Mouse (Mus musculus): ENCODE results near the gene Chmp5. TPM values are rescaled to one million over a fixed set of nuclear protein-coding genes. Genes with fewer than 3 reads are reported as not detected.

Gene Chmp5
- polyA plus RNA-seq, 1 experiment = 5.5 TPM

GRCm38 (mm10) chr4:40946516-40947121, 1.6 kb upstream of the Chmp5 start:
- WGBS = 40% methylated on average over 7 of the region's 7 CpGs
- no peak overlapping the region for H3K4me3 ChIP-seq (ENCODE audit: low read depth, low read length)

GRCm38 (mm10) chr4:40947565-40948159, 545 bp upstream of the Chmp5 start:
- Histone ChIP-seq H3K36me3 (ENCODE audit: control insufficient read depth, insufficient read depth, low read length) (peaks cover 23% of the 10 kb centered on the region), H3K4me3 (ENCODE audit: low read depth, low read length) (peak overlapping the region; percentile 97)
- under 1% methylated on average over 40 of the region's 40 CpGs for WGBS

More at GRCm38 (mm10) chr4:40946516-40947121, 1.6 kb upstream of the Chmp5 start:
- H3K27ac ChIP-seq (ENCODE audit: insufficient read depth, low read depth, low read length) = no peak overlapping the region
- no peaks in the 10 kb centered on the region for H3K27me3 ChIP-seq (ENCODE audit: control insufficient read depth, insufficient read depth, low read length)
- H3K4me1 ChIP-seq (ENCODE audit: control insufficient read depth, insufficient read depth, insufficient read length, low read length) = peaks cover 2% of the 10 kb centered on the region; the same call in 1 of the 2 replicates
- TF ChIP-seq POLR2A (IDR thresholded peaks at IDR 0.05; ENCODE audit: low read depth, low read length) (no peak), CTCF (IDR thresholded peaks at IDR 0.05; ENCODE audit: extremely low read depth, insufficient read length, insufficient replicate concordance, low read depth, low read length) (no peak)
- H3K36me3 ChIP-seq (ENCODE audit: control insufficient read depth, insufficient read depth, low read length) = peaks cover 27% of the 10 kb centered on the region

DNA sequence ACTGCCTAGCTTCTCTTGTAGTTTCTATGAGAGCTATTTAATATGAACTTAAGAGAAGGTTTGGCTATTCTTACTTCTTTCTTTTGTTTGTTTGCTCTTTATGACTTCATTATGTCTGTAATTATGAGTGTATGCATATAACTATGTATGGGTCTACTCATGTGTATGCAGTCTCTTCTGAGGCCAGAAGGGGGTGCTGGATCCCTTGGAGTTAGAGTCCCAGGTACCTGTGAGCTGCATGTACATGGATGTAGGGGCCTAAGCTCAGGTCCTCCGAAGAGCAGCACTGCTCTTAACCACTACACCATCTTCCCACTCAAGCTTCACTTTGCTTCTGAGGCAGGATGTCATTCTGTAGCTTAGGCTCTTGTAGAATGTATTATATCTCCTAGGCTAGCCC, 5.3 kb downstream of the Chmp5 start:
- H3K36me3 ChIP-seq (ENCODE audit: control insufficient read depth, insufficient read depth, low read length) = peaks cover 50% of the 10 kb centered on the region
- no peak overlapping the region for H3K4me3 ChIP-seq (ENCODE audit: low read depth, low read length)
- no peak overlapping the region for H3K27ac ChIP-seq (ENCODE audit: insufficient read depth, low read depth, low read length)
- H3K4me1 ChIP-seq (ENCODE audit: control insufficient read depth, insufficient read depth, insufficient read length, low read length) = no peaks in the 10 kb centered on the region
- WGBS = 86% methylated on average over 1 of the region's 1 CpGs
- H3K27me3 ChIP-seq (ENCODE audit: control insufficient read depth, insufficient read depth, low read length) = no peaks in the 10 kb centered on the region
- no peak for TF ChIP-seq POLR2A (IDR thresholded peaks at IDR 0.05; ENCODE audit: low read depth, low read length)

More at GRCm38 (mm10) chr4:40947565-40948159, 545 bp upstream of the Chmp5 start:
- TF ChIP-seq CTCF (IDR thresholded peaks at IDR 0.05; ENCODE audit: extremely low read depth, insufficient read length, insufficient replicate concordance, low read depth, low read length) = peak; percentile 28; the same call in 1 of the 2 replicates
- no peak for TF ChIP-seq POLR2A (IDR thresholded peaks at IDR 0.05; ENCODE audit: low read depth, low read length)
- H3K4me1 ChIP-seq (ENCODE audit: control insufficient read depth, insufficient read depth, insufficient read length, low read length) = peaks cover 2% of the 10 kb centered on the region; the same call in 1 of the 2 replicates
- H3K27ac ChIP-seq (ENCODE audit: insufficient read depth, low read depth, low read length) = peak overlapping the region; percentile 65
- no peaks in the 10 kb centered on the region for H3K27me3 ChIP-seq (ENCODE audit: control insufficient read depth, insufficient read depth, low read length)

- Histone ChIP-seq H3K4me1 (ENCODE audit: control insufficient read depth, insufficient read depth, insufficient read length, low read length) (no peaks in the 10 kb centered on the region), H3K27ac (ENCODE audit: insufficient read depth, low read depth, low read length) (no peak overlapping the region), H3K4me3 (ENCODE audit: low read depth, low read length) (no peak overlapping the region), H3K36me3 (ENCODE audit: control insufficient read depth, insufficient read depth, low read length) (peaks cover 70% of the 10 kb centered on the region), H3K27me3 (ENCODE audit: control insufficient read depth, insufficient read depth, low read length) (no peaks in the 10 kb centered on the region)
- 82% methylated on average over 6 of the region's 6 CpGs for WGBS
- TF ChIP-seq POLR2A (IDR thresholded peaks at IDR 0.05; ENCODE audit: low read depth, low read length) (no peak), CTCF (IDR thresholded peaks at IDR 0.05; ENCODE audit: extremely low read depth, insufficient read length, insufficient replicate concordance, low read depth, low read length) (no peak)
Observed at GRCm38 (mm10) chr4:40955942-40956341, 7.7 kb downstream of the Chmp5 start.

- 88% methylated on average over 3 of the region's 3 CpGs for WGBS
- H3K4me1 ChIP-seq (ENCODE audit: control insufficient read depth, insufficient read depth, insufficient read length, low read length) = no peaks in the 10 kb centered on the region
- no peaks in the 10 kb centered on the region for H3K27me3 ChIP-seq (ENCODE audit: control insufficient read depth, insufficient read depth, low read length)
- no peak overlapping the region for H3K4me3 ChIP-seq (ENCODE audit: low read depth, low read length)
- no peak for TF ChIP-seq POLR2A (IDR thresholded peaks at IDR 0.05; ENCODE audit: low read depth, low read length)
- no peak for TF ChIP-seq CTCF (IDR thresholded peaks at IDR 0.05; ENCODE audit: extremely low read depth, insufficient read length, insufficient replicate concordance, low read depth, low read length)
- H3K36me3 ChIP-seq (ENCODE audit: control insufficient read depth, insufficient read depth, low read length) = peaks cover 60% of the 10 kb centered on the region
- no peak overlapping the region for H3K27ac ChIP-seq (ENCODE audit: insufficient read depth, low read depth, low read length)
Observed at GRCm38 (mm10) chr4:40963536-40963935, 15.3 kb downstream of the Chmp5 start.

GRCm38 (mm10) chr4:40969161-40969560, 21.0 kb downstream of the Chmp5 start:
- no peak overlapping the region for H3K27ac ChIP-seq (ENCODE audit: insufficient read depth, low read depth, low read length)
- TF ChIP-seq POLR2A (IDR thresholded peaks at IDR 0.05; ENCODE audit: low read depth, low read length) = no peak
- TF ChIP-seq CTCF (IDR thresholded peaks at IDR 0.05; ENCODE audit: extremely low read depth, insufficient read length, insufficient replicate concordance, low read depth, low read length) = no peak
- no peak overlapping the region for H3K4me3 ChIP-seq (ENCODE audit: low read depth, low read length)
- H3K27me3 ChIP-seq (ENCODE audit: control insufficient read depth, insufficient read depth, low read length) = no peaks in the 10 kb centered on the region
- 30% methylated on average over 4 of the region's 4 CpGs for WGBS
- peaks cover 4% of the 10 kb centered on the region for H3K4me1 ChIP-seq (ENCODE audit: control insufficient read depth, insufficient read depth, insufficient read length, low read length)
- H3K36me3 ChIP-seq (ENCODE audit: control insufficient read depth, insufficient read depth, low read length) = peaks cover 19% of the 10 kb centered on the region

DNA sequence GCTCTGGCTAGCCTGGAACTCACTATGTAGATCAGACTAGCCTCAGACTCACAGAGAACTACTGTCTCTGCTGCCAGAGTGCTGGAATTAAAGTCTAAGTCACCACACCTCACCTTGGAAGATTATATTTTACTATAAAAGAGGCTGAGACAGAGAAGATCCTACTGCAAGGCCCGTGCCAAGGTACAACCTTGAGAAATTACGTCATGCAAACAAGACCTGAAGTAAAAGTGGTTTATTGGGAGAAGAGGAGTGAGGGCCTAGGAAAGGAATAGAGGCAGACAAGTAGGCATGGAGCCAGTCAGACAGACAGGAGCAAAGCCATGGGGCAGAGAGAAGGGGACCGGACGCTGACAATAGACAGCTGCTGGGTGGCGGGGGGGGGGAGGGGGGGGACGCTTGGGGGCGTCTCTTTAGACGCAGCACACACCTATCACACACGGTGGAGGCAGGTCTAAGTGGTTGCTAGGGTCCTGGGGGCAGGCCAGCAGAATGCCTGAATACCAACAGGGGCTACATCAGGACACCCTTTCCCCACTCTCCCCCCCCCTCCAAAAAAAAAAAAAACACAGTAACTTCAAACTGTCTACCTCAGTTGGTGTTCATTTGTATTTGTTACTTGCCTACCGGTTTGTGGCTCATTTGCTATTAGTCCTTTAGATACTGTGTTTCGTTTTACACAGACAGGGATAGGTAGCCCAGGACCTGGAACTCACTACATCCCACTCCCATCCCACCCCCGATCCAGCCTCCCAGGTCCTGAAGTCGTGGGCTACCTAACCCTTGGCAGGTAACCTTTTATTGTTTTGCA, 21.8 kb downstream of the Chmp5 start:
- no peak for TF ChIP-seq POLR2A (IDR thresholded peaks at IDR 0.05; ENCODE audit: low read depth, low read length)
- TF ChIP-seq CTCF (IDR thresholded peaks at IDR 0.05; ENCODE audit: extremely low read depth, insufficient read length, insufficient replicate concordance, low read depth, low read length) = no peak
- 4% methylated on average over 13 of the region's 13 CpGs for WGBS
- H3K27ac ChIP-seq (ENCODE audit: insufficient read depth, low read depth, low read length) = peak overlapping the region; percentile 81
- H3K27me3 ChIP-seq (ENCODE audit: control insufficient read depth, insufficient read depth, low read length) = no peaks in the 10 kb centered on the region
- peak overlapping the region; percentile 73 for H3K4me3 ChIP-seq (ENCODE audit: low read depth, low read length)
- peaks cover 4% of the 10 kb centered on the region for H3K4me1 ChIP-seq (ENCODE audit: control insufficient read depth, insufficient read depth, insufficient read length, low read length)
- peaks cover 13% of the 10 kb centered on the region for H3K36me3 ChIP-seq (ENCODE audit: control insufficient read depth, insufficient read depth, low read length)
